Mouse (Mus musculus) ovary, adult 18-20 months (tissue): ENCODE measurements around the gene Prl3a1.

Experiments
- DNase-seq: peaks from one replicate; pipeline ENCODE4 v3.0.0; 2022; ENCODE audit warnings: low spot score, mixed read lengths

The Prl3a1 gene

DNA sequence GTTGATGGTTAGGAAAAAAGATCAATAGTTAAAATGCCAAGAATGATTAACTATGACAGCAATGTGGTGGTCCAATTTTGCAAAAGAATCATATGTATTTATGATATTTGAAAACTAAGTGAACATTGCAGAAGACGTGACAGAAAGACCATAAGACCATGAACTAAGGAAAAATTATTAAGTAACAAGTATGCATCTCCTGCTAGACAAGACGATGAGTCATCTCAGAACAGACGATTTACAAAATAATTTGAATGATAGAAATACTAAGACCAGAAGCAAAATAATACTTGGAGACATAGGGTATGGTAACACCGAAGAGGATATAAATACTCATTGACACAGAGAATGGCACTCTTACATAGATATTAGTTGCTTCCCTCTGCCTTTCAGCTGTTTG is at the start of gene Prl3a1:
Gene Prl3a1 (plus strand): TSS at position 301 of the 400 bp plus-strand sequence.
- no peak for DNase-seq

- DNase-seq: no peak
Measured at GRCm38 (mm10) chr13:27241547-27241946, 17.7 kb upstream of the Prl3a1 start, which contains the start of gene Prl3b1. Gene Prl3b1, plus strand, starts transcription at chr13:27241847.

- no peak for DNase-seq
Measured at GRCm38 (mm10) chr13:27312334-27313225, 53.3 kb downstream of the Prl3a1 start, which contains the start of gene Prl6a1. Gene Prl6a1, plus strand, starts transcription at chr13:27312627.
